Mouse (Mus musculus): ENCODE measurements at regions not wholly inside any gene's neighbourhood (a gene's known extent, or its start where the extent isn't known, plus 50 kb on each side); places are given as distances from the start of the nearest gene placed in this dataset.

- no peak for TF ChIP-seq CTCF (IDR thresholded peaks at IDR 0.05; ENCODE audit: borderline replicate concordance, insufficient read depth, low read depth, low read length)
- no peak for TF ChIP-seq POLR2A (IDR thresholded peaks at IDR 0.05; ENCODE audit: borderline replicate concordance, insufficient read depth, low read length)
- WGBS, result 86% methylated on average over 4 of the region's 4 CpGs
Measured at GRCm38 (mm10) chr17:4913001-4913400, 81.1 kb upstream of the Arid1b start.

GRCm38 (mm10) chr17:4919866-4920495 is 74.2 kb upstream of the Arid1b start:
- 86% methylated on average over 6 of the region's 6 CpGs for WGBS
- H3K4me3 ChIP-seq (replicated peaks; ENCODE audit: insufficient read depth, low read depth, low read length), result no peak overlapping the region
- no peaks in the 10 kb centered on the region for H3K27me3 ChIP-seq (ENCODE audit: control insufficient read depth, insufficient read depth, low read length)
- no peaks in the 10 kb centered on the region for H3K4me1 ChIP-seq (ENCODE audit: control insufficient read depth, insufficient read depth, low read length)
- DNase-seq, result no peak
- H3K27ac ChIP-seq (ENCODE audit: insufficient read depth, low read length), result no peak overlapping the region
- TF ChIP-seq CTCF (IDR thresholded peaks at IDR 0.05; ENCODE audit: borderline replicate concordance, insufficient read depth, low read depth, low read length), result no peak
- no peak for TF ChIP-seq POLR2A (IDR thresholded peaks at IDR 0.05; ENCODE audit: borderline replicate concordance, insufficient read depth, low read length)

More at GRCm38 (mm10) chr17:4913001-4913400, 81.1 kb upstream of the Arid1b start:
- Histone ChIP-seq H3K4me3 (replicated peaks; ENCODE audit: insufficient read depth, low read depth, low read length) (no peak overlapping the region), H3K27me3 (ENCODE audit: control insufficient read depth, insufficient read depth, low read length) (no peaks in the 10 kb centered on the region), H3K4me1 (ENCODE audit: control insufficient read depth, insufficient read depth, low read length) (no peaks in the 10 kb centered on the region), H3K27ac (ENCODE audit: insufficient read depth, low read length) (no peak overlapping the region)
- no peak for DNase-seq

GRCm38 (mm10) chr17:4921121-4921520 is 73.0 kb upstream of the Arid1b start:
- DNase-seq, result no peak
- Histone ChIP-seq H3K27ac (ENCODE audit: insufficient read depth, low read length) (no peak overlapping the region), H3K27me3 (ENCODE audit: control insufficient read depth, insufficient read depth, low read length) (no peaks in the 10 kb centered on the region), H3K4me1 (ENCODE audit: control insufficient read depth, insufficient read depth, low read length) (no peaks in the 10 kb centered on the region), H3K4me3 (replicated peaks; ENCODE audit: insufficient read depth, low read depth, low read length) (no peak overlapping the region)
- TF ChIP-seq CTCF (IDR thresholded peaks at IDR 0.05; ENCODE audit: borderline replicate concordance, insufficient read depth, low read depth, low read length) (no peak), POLR2A (IDR thresholded peaks at IDR 0.05; ENCODE audit: borderline replicate concordance, insufficient read depth, low read length) (no peak)
- WGBS, result 79% methylated on average over 7 of the region's 7 CpGs

- Histone ChIP-seq H3K4me1 (ENCODE audit: control insufficient read depth, insufficient read depth, low read length) (no peaks in the 10 kb centered on the region), H3K27ac (ENCODE audit: insufficient read depth, low read length) (no peak overlapping the region), H3K27me3 (ENCODE audit: control insufficient read depth, insufficient read depth, low read length) (no peaks in the 10 kb centered on the region), H3K4me3 (replicated peaks; ENCODE audit: insufficient read depth, low read depth, low read length) (no peak overlapping the region)
- DNase-seq, result no peak
- 69% methylated on average over 5 of the region's 5 CpGs for WGBS
- TF ChIP-seq POLR2A (IDR thresholded peaks at IDR 0.05; ENCODE audit: borderline replicate concordance, insufficient read depth, low read length) (no peak), CTCF (IDR thresholded peaks at IDR 0.05; ENCODE audit: borderline replicate concordance, insufficient read depth, low read depth, low read length) (no peak)
Measured at GRCm38 (mm10) chr17:4928631-4929030, 65.5 kb upstream of the Arid1b start.

GRCm38 (mm10) chr17:4935268-4935667 is 58.9 kb upstream of the Arid1b start:
- H3K27ac ChIP-seq (ENCODE audit: insufficient read depth, low read length), result no peak overlapping the region
- 94% methylated on average over 5 of the region's 5 CpGs for WGBS
- no peaks in the 10 kb centered on the region for H3K4me1 ChIP-seq (ENCODE audit: control insufficient read depth, insufficient read depth, low read length)
- H3K4me3 ChIP-seq (replicated peaks; ENCODE audit: insufficient read depth, low read depth, low read length), result no peak overlapping the region
- H3K27me3 ChIP-seq (ENCODE audit: control insufficient read depth, insufficient read depth, low read length), result no peaks in the 10 kb centered on the region
- no peak for TF ChIP-seq CTCF (IDR thresholded peaks at IDR 0.05; ENCODE audit: borderline replicate concordance, insufficient read depth, low read depth, low read length)
- no peak for TF ChIP-seq POLR2A (IDR thresholded peaks at IDR 0.05; ENCODE audit: borderline replicate concordance, insufficient read depth, low read length)
- no peak for DNase-seq

GRCm38 (mm10) chr17:4940589-4940988 is 53.5 kb upstream of the Arid1b start:
- H3K27ac ChIP-seq (ENCODE audit: insufficient read depth, low read length), result no peak overlapping the region
- no peaks in the 10 kb centered on the region for H3K27me3 ChIP-seq (ENCODE audit: control insufficient read depth, insufficient read depth, low read length)
- H3K4me3 ChIP-seq (replicated peaks; ENCODE audit: insufficient read depth, low read depth, low read length), result no peak overlapping the region
- H3K4me1 ChIP-seq (ENCODE audit: control insufficient read depth, insufficient read depth, low read length), result peaks cover 6% of the 10 kb centered on the region; the same call in 1 of the 2 replicates
- DNase-seq, result no peak
- TF ChIP-seq CTCF (IDR thresholded peaks at IDR 0.05; ENCODE audit: borderline replicate concordance, insufficient read depth, low read depth, low read length), result no peak
- TF ChIP-seq POLR2A (IDR thresholded peaks at IDR 0.05; ENCODE audit: borderline replicate concordance, insufficient read depth, low read length), result no peak
- 73% methylated on average over 9 of the region's 9 CpGs for WGBS

GRCm38 (mm10) chr17:4941286-4941800 is 52.8 kb upstream of the Arid1b start:
- H3K27me3 ChIP-seq (ENCODE audit: control insufficient read depth, insufficient read depth, low read length), result no peaks in the 10 kb centered on the region
- no peak for DNase-seq
- no peak overlapping the region for H3K4me3 ChIP-seq (replicated peaks; ENCODE audit: insufficient read depth, low read depth, low read length)
- TF ChIP-seq CTCF (IDR thresholded peaks at IDR 0.05; ENCODE audit: borderline replicate concordance, insufficient read depth, low read depth, low read length), result no peak
- no peak for TF ChIP-seq POLR2A (IDR thresholded peaks at IDR 0.05; ENCODE audit: borderline replicate concordance, insufficient read depth, low read length)
- H3K27ac ChIP-seq (ENCODE audit: insufficient read depth, low read length), result no peak overlapping the region
- H3K4me1 ChIP-seq (ENCODE audit: control insufficient read depth, insufficient read depth, low read length), result peaks cover 11% of the 10 kb centered on the region; the same call in 1 of the 2 replicates
- 67% methylated on average over 4 of the region's 4 CpGs for WGBS

GRCm38 (mm10) chr17:4942868-4943267 is 51.3 kb upstream of the Arid1b start:
- WGBS, result 96% methylated on average over 7 of the region's 7 CpGs
- Histone ChIP-seq H3K4me3 (replicated peaks; ENCODE audit: insufficient read depth, low read depth, low read length) (no peak overlapping the region), H3K27ac (ENCODE audit: insufficient read depth, low read length) (no peak overlapping the region), H3K4me1 (ENCODE audit: control insufficient read depth, insufficient read depth, low read length) (peaks cover 11% of the 10 kb centered on the region; the same call in 1 of the 2 replicates), H3K27me3 (ENCODE audit: control insufficient read depth, insufficient read depth, low read length) (no peaks in the 10 kb centered on the region)
- TF ChIP-seq POLR2A (IDR thresholded peaks at IDR 0.05; ENCODE audit: borderline replicate concordance, insufficient read depth, low read length) (no peak), CTCF (IDR thresholded peaks at IDR 0.05; ENCODE audit: borderline replicate concordance, insufficient read depth, low read depth, low read length) (no peak)
- DNase-seq, result no peak

Measured in cerebellum, adult 2 months (tissue).